Comparison of ENCODE assay signal across 34 mouse cellular contexts in the genomic region with DNA sequence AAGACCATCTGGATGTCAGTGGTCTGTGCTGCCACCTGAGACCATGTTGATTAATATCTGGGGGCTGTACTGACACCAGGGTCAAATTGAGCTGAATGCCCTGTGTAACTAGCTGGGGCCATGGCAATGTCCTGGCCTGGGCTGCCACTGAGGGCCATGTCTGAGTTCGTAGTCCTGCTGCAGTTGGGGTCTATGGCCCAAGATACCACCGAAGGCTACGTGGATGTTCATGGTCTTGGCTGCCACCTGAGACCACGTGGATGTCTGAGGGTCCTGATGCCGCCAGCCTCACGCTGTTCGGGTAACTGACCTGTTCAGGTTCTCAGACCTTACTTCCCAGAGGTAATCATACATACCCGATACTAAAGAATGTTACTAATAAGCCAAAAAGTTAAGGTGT.
"Had no signal": no experiment of that assay in that cellular context is flagged by ENCODE, and none has a peak within 500 bp of the region (broad histone marks: within the 10 kb centered on the region; RNA-seq: fewer than 3 reads in every experiment).

No protein-coding gene starts in this region.

- H3K4me2 ChIP-seq: heart, embryonic 12.5 days; heart, embryonic 13.5 days; heart, embryonic 15.5 days; hindbrain, embryonic 12.5 days; hindbrain, embryonic 13.5 days; hindbrain, embryonic 14.5 days; hindbrain, embryonic 15.5 days; intestine, embryonic 15.5 days; kidney, embryonic 15.5 days had no signal

- H3K27ac ChIP-seq: heart, embryonic 10.5 days; heart, embryonic 13.5 days; heart, embryonic 15.5 days; hindbrain, embryonic 10.5 days; hindbrain, embryonic 12.5 days; hindbrain, embryonic 13.5 days; hindbrain, embryonic 14.5 days; hindbrain, embryonic 15.5 days; hindbrain, postnatal 0 days; intestine, embryonic 15.5 days; kidney, embryonic 15.5 days; kidney, postnatal 0 days; layer of hippocampus, adult 2 months had no signal

- H3K9me3 ChIP-seq: heart, embryonic 10.5 days; heart, embryonic 13.5 days; heart, embryonic 15.5 days; hindbrain, embryonic 10.5 days; hindbrain, embryonic 12.5 days; hindbrain, embryonic 13.5 days; hindbrain, embryonic 15.5 days; intestine, embryonic 15.5 days; kidney, embryonic 15.5 days had no signal

- H3K4me3 ChIP-seq: heart, embryonic 10.5 days; heart, embryonic 12.5 days; heart, embryonic 13.5 days; heart, embryonic 15.5 days; hindbrain, embryonic 10.5 days; hindbrain, embryonic 12.5 days; hindbrain, embryonic 13.5 days; hindbrain, embryonic 15.5 days; intestine, embryonic 15.5 days; kidney, embryonic 15.5 days; layer of hippocampus, adult 2 months had no signal

- H3K27me3 ChIP-seq: heart, embryonic 12.5 days; heart, embryonic 15.5 days; hindbrain, embryonic 12.5 days; hindbrain, embryonic 13.5 days; hindbrain, embryonic 15.5 days; intestine, embryonic 15.5 days; kidney, embryonic 15.5 days had no signal

- DNase-seq: heart, postnatal 10 days; heart, postnatal 14 days; heart, postnatal 36 days; heart, postnatal 4 days; kidney, adult 11 months; kidney, adult 18-20 months; kidney, adult 2 months; kidney, adult 8-10 months; kidney, adult 9 months; kidney, postnatal 10 days; kidney, postnatal 14 days; kidney, postnatal 25 days; kidney, postnatal 36 days; kidney, postnatal 4 days; layer of hippocampus, adult 9-11 months; layer of hippocampus, postnatal 36 days had no signal

- H3K4me1 ChIP-seq: heart, embryonic 10.5 days; heart, embryonic 12.5 days; heart, embryonic 13.5 days; hindbrain, embryonic 12.5 days; hindbrain, embryonic 13.5 days; intestine, embryonic 15.5 days had no signal

- H3K9ac ChIP-seq: heart, embryonic 12.5 days; heart, embryonic 13.5 days; heart, embryonic 15.5 days; hindbrain, embryonic 12.5 days; hindbrain, embryonic 13.5 days; hindbrain, embryonic 14.5 days; hindbrain, embryonic 15.5 days; intestine, embryonic 15.5 days; kidney, embryonic 15.5 days had no signal

- H3K36me3 ChIP-seq: heart, embryonic 10.5 days; heart, embryonic 12.5 days; heart, embryonic 13.5 days; heart, embryonic 15.5 days; hindbrain, embryonic 10.5 days; hindbrain, embryonic 12.5 days; hindbrain, embryonic 13.5 days; hindbrain, embryonic 15.5 days; intestine, embryonic 15.5 days; kidney, embryonic 15.5 days had no signal

- ATAC-seq: hindbrain, embryonic 16.5 days; hindbrain, postnatal 0 days; inflammation-experienced regulatory T-cells, adult 6 months; intestine, embryonic 15.5 days; intestine, embryonic 16.5 days; intestine, postnatal 0 days had no signal
